Mouse (Mus musculus) ES-Bruce4 (cell line): ENCODE measurements around the gene Tmem210. TPM values are rescaled to one million over a fixed set of nuclear protein-coding genes. Genes with fewer than 3 reads are reported as not detected.

ENCODE experiments used
- H3K27ac ChIP-seq: 2 replicates; pipeline ENCODE4 v1.5.1; 2012; ENCODE audit warnings: low read length, inconsistent platforms; ENCODE audit not compliant: insufficient read depth
- H3K27me3 ChIP-seq: 2 replicates; pipeline ENCODE4 v1.6.1; 2012; ENCODE audit warnings: mild to moderate bottlenecking, low read length, inconsistent platforms; ENCODE audit not compliant: control insufficient read depth, poor library complexity, insufficient read depth, severe bottlenecking
- H3K36me3 ChIP-seq: 2 replicates; pipeline ENCODE4 v1.6.1; 2012; ENCODE audit warnings: inconsistent platforms, mild to moderate bottlenecking, low read length, moderate library complexity; ENCODE audit not compliant: control insufficient read depth, poor library complexity, insufficient read depth, severe bottlenecking
- H3K4me1 ChIP-seq: one replicate; pipeline ENCODE4 v1.8.1; 2011; ENCODE audit warnings: low read length; ENCODE audit not compliant: control insufficient read depth, insufficient read depth
- H3K4me3 ChIP-seq: 2 replicates; pipeline ENCODE4 v1.5.1; 2011; ENCODE audit warnings: low read depth, mild to moderate bottlenecking, low read length
- H3K9ac ChIP-seq: 2 replicates; pipeline ENCODE4 v1.6.1; 2012; ENCODE audit warnings: low read depth, mild to moderate bottlenecking, inconsistent platforms; ENCODE audit not compliant: poor library complexity, severe bottlenecking
- H3K9me3 ChIP-seq: replicated peaks from 2 replicates; pipeline ENCODE4 v1.6.1; 2012; ENCODE audit warnings: mild to moderate bottlenecking, low read length, inconsistent platforms; ENCODE audit not compliant: control insufficient read depth, poor library complexity, insufficient read depth, severe bottlenecking
- CTCF ChIP-seq: IDR thresholded peaks from one replicate; pipeline ENCODE4 v1.8.1; 2011; ENCODE audit warnings: low read depth, low read length
- EP300 ChIP-seq: IDR thresholded peaks from 2 replicates; pipeline ENCODE4 v1.6.1; 2011; ENCODE audit warnings: low read depth, low read length; ENCODE audit not compliant: insufficient read depth
- POLR2A ChIP-seq: IDR thresholded peaks from one replicate; pipeline ENCODE4 v1.8.1; 2011; ENCODE audit warnings: low read length; ENCODE audit not compliant: insufficient read depth
- polyA plus RNA-seq: library from polyadenylated mRNA; stranded (reverse); fragments of >200 nt; gene quantifications from 2 replicates; pipeline ENCODE4 v1.2.4, GENCODE M21; 2011; ENCODE audit warnings: low read depth; ENCODE audit not compliant: missing spikeins, insufficient read depth, insufficient read length

Gene Tmem210
- not detected in 2 replicates for polyA plus RNA-seq

- Histone ChIP-seq H3K27ac (no peak within 1 kb of the TSS), H3K9me3 (no peaks in the 10 kb centered on the region), H3K36me3 (no peaks in the 10 kb centered on the region; the same call in none of the 2 replicates), H3K4me1 (peaks cover 4% of the 10 kb centered on the region), H3K9ac (no peak within 1 kb of the TSS), H3K4me3 (no peak within 1 kb of the TSS), H3K27me3 (peaks cover 11% of the 10 kb centered on the region; the same call in 1 of the 2 replicates)
- TF ChIP-seq POLR2A: no peak
- TF ChIP-seq CTCF: no peak
- no peak for TF ChIP-seq EP300
These were observed at the start of gene Tmem210 for GRCm38 (mm10) chr2:25287927-25288649. Gene Tmem210, plus strand, starts transcription at chr2:25288145.

- no peaks in the 10 kb centered on the region for H3K9me3 ChIP-seq
- H3K9ac ChIP-seq: no peak overlapping the region
- H3K4me3 ChIP-seq: no peak overlapping the region
- no peaks in the 10 kb centered on the region for H3K27me3 ChIP-seq
- TF ChIP-seq CTCF (no peak), EP300 (no peak), POLR2A (no peak)
- H3K27ac ChIP-seq: no peak overlapping the region
- no peaks in the 10 kb centered on the region for H3K36me3 ChIP-seq
- H3K4me1 ChIP-seq: peaks cover 20% of the 10 kb centered on the region
These were observed 48.2 kb upstream of the Tmem210 start for GRCm38 (mm10) chr2:25239766-25240165.

- no peak for TF ChIP-seq CTCF
- TF ChIP-seq EP300: no peak
- no peak for TF ChIP-seq POLR2A
- H3K4me1 ChIP-seq: peaks cover 20% of the 10 kb centered on the region
- H3K36me3 ChIP-seq: no peaks in the 10 kb centered on the region
- H3K27ac ChIP-seq: peak overlapping the region; percentile 73
- peak overlapping the region; percentile 71 for H3K4me3 ChIP-seq
- H3K27me3 ChIP-seq: no peaks in the 10 kb centered on the region
- no peaks in the 10 kb centered on the region for H3K9me3 ChIP-seq
- 0 out of 2 replicates have a peak overlapping the region, but pooled peaks have one; percentile 15 for H3K9ac ChIP-seq
These were observed 47.6 kb upstream of the Tmem210 start for GRCm38 (mm10) chr2:25240310-25240709.

DNA sequence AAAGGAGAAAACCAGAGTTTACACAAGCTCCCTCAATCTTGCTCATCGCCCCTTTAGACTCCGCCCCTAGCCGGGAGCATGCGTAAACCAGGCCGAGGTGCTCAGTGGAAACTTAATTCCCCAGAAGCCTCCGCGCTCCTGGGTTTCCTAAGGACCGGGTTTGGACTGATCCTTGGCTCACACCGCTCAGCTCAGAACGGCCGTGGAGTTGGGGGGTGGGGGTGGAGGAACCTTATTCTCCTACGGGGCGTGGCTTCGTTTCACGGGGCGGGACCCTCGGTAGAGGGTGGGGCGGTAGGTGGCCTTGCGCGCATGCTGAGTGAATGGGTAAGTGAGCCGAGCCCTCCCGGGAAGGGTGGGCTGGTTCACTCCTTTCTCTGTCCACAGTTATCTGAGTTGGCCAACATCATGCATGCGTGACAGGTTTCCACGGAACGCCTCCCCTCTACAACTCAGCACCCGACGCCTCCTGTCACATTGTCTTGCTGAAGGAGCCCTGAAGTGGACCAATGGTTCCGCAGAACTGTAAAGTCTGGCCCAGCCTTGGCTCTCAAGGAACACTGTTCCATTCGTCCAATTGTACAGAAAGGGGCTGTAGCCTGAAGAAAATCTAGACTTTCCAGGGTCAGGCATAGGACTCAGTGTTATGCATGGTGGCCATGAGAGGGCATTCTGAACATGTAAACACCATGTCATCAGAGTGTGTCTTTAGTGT lies 47.1 kb upstream of the Tmem210 start:
- TF ChIP-seq POLR2A (peak; percentile 38), CTCF (no peak), EP300 (0 out of 2 replicates have a peak, but pooled peaks have one; percentile 45)
- no peak overlapping the region for H3K9ac ChIP-seq
- peaks cover 19% of the 10 kb centered on the region for H3K4me1 ChIP-seq
- H3K36me3 ChIP-seq: no peaks in the 10 kb centered on the region
- peak overlapping the region; percentile 73 for H3K27ac ChIP-seq
- H3K9me3 ChIP-seq: no peaks in the 10 kb centered on the region
- peak overlapping the region; percentile 71 for H3K4me3 ChIP-seq
- no peaks in the 10 kb centered on the region for H3K27me3 ChIP-seq

GRCm38 (mm10) chr2:25241438-25241775 lies 46.5 kb upstream of the Tmem210 start:
- Histone ChIP-seq H3K9me3 (no peaks in the 10 kb centered on the region), H3K4me1 (peaks cover 14% of the 10 kb centered on the region), H3K27ac (peak overlapping the region; percentile 14; the same call in 1 of the 2 replicates), H3K4me3 (peak overlapping the region; percentile 71), H3K9ac (peak overlapping the region; percentile 81), H3K36me3 (no peaks in the 10 kb centered on the region), H3K27me3 (no peaks in the 10 kb centered on the region)
- no peak for TF ChIP-seq EP300
- no peak for TF ChIP-seq CTCF
- no peak for TF ChIP-seq POLR2A

GRCm38 (mm10) chr2:25242101-25242506 lies 45.8 kb upstream of the Tmem210 start, which contains the start of the genes Rnf208 and Cysrt1:
Gene Rnf208, plus strand, starts transcription at chr2:25242255.
Gene Cysrt1, minus strand, starts transcription at chr2:25242452.
- H3K9ac ChIP-seq: peak within 1 kb of the TSS; percentile 81
- TF ChIP-seq POLR2A (no peak), CTCF (no peak), EP300 (no peak)
- no peaks in the 10 kb centered on the region for H3K36me3 ChIP-seq
- H3K9me3 ChIP-seq: no peaks in the 10 kb centered on the region
- peak within 1 kb of the TSS; percentile 14 for H3K27ac ChIP-seq
- H3K4me1 ChIP-seq: peaks cover 11% of the 10 kb centered on the region
- no peaks in the 10 kb centered on the region for H3K27me3 ChIP-seq
- H3K4me3 ChIP-seq: peak within 1 kb of the TSS; percentile 71
